Mouse (Mus musculus) ES-E14 (cell line): ENCODE results near the gene Mrpl50.
"Not testable (repeated sequence)": the region's sequence is repeated elsewhere in the genome, so short reads cannot be mapped to it uniquely, and the experiment has no call there.

Experiments
- HCFC1 ChIP-seq: IDR thresholded peaks from 2 replicates; pipeline ENCODE4 v1.6.1; 2012; ENCODE audit warnings: low read length, inconsistent platforms, borderline replicate concordance; ENCODE audit not compliant: insufficient read depth
- ZC3H11A ChIP-seq: IDR thresholded peaks from 2 replicates; pipeline ENCODE4 v1.6.1; 2012; ENCODE audit warnings: low read depth, mild to moderate bottlenecking, inconsistent platforms, low read length, borderline replicate concordance
- ZNF384 ChIP-seq: IDR thresholded peaks from 2 replicates; pipeline ENCODE4 v1.6.1; 2012; ENCODE audit warnings: low read depth, low read length, inconsistent platforms

DNA sequence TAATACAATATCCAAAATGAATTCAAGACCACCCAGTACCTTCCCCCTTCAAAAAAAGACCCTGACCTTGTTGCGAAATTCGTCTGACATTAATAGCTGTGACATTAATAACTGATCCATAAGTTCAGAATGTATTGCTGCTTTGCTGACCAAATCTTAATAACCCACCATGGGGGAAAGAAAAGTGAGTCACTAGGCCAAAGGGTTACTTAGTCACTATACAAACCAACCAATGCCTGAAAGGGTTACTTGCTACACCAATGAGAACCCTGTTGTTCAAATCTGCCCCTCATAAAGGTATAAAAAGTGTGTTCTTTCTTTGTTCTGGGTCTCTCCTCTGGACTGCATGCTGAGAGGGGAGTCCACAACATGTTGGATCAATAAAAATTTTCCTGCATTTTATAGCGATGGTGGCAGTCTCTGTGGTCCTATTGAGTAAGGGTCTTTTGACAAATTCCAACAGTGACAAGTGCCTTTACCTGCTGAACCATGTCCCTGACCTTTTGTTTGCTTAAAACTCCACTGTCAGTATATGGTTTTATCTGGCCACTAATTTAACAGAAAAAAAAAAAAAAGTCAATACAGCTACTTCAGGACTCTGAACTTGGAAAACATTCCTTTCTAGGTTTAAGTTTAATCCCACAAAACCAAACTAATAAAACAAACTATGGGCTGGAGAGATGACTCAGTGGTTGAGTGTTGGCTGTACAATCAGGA lies 34.8 kb downstream of the Mrpl50 start:
- TF ChIP-seq HCFC1, ZNF384, ZC3H11A: not testable (repeated sequence)
